Mouse (Mus musculus) forebrain, embryonic 10.5 days (tissue): ENCODE measurements at regions not wholly inside any gene's neighbourhood (a gene's known extent, or its start where the extent isn't known, plus 50 kb on each side); places are given as distances from the start of the nearest gene placed in this dataset.

Experiments
- DNase-seq: peaks from one replicate; pipeline ENCODE4 v3.0.0-alpha.2; 2017; ENCODE audit warnings: low spot score; ENCODE audit errors: extremely low spot score
- H3K27ac ChIP-seq: fragments of 300-500 bp; sonication (generic); 2 replicates; pipeline ENCODE4 v1.5.1; 2016; ENCODE audit warnings: mild to moderate bottlenecking
- H3K27me3 ChIP-seq: fragments of 300-500 bp; sonication (generic); 2 replicates; pipeline ENCODE4 v1.6.1; 2016; ENCODE audit warnings: mild to moderate bottlenecking; ENCODE audit not compliant: poor library complexity, severe bottlenecking
- H3K36me3 ChIP-seq: fragments of 300-500 bp; sonication (generic); replicated peaks from 2 replicates; pipeline ENCODE4 v1.6.1; 2016; ENCODE audit warnings: mild to moderate bottlenecking, moderate library complexity
- H3K4me1 ChIP-seq: fragments of 300-500 bp; sonication (generic); 2 replicates; pipeline ENCODE4 v1.6.1; 2016
- H3K4me3 ChIP-seq: fragments of 300-500 bp; sonication (generic); 2 replicates; pipeline ENCODE4 v1.5.1; 2016; ENCODE audit warnings: mild to moderate bottlenecking, moderate library complexity
- H3K9me3 ChIP-seq: fragments of 300-500 bp; sonication (generic); 2 replicates; pipeline ENCODE4 v1.6.1; 2016; ENCODE audit warnings: mild to moderate bottlenecking, moderate library complexity
- WGBS: fragments of 180-500 bp; shearing (Covaris S2); methylation state at CpG from one replicate; pipeline ENCODE4 v1.1.7; 2016; 5-methylcytosine and 5-hydroxymethylcytosine counted together

DNA sequence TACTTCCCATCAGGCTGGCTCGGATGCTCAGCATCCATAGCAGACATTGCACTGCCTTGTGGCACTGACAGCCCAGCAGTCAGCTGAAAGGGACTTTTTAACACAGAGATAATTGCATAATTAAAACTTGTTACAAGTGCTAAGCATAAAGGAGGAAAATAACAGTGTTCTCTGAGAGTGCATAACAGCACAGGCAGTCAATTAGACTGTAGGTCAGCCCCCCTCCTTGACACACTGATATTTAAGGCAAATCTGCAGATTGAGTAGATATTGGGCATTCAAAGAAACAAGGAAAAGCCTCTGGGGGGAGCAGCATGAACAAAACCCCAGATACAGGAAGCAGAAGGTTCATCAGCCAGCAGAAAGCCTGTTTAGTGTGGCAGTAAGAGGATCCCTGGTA, 237.8 kb upstream of the Cdh11 start:
- H3K27ac ChIP-seq, result no peak overlapping the region
- no peak for DNase-seq
- no peaks in the 10 kb centered on the region for H3K4me1 ChIP-seq
- H3K4me3 ChIP-seq, result no peak overlapping the region
- 68% methylated on average over 1 of the region's 1 CpGs for WGBS
- H3K36me3 ChIP-seq, result no peaks in the 10 kb centered on the region
- no peaks in the 10 kb centered on the region for H3K27me3 ChIP-seq
- H3K9me3 ChIP-seq, result no peaks in the 10 kb centered on the region

DNA sequence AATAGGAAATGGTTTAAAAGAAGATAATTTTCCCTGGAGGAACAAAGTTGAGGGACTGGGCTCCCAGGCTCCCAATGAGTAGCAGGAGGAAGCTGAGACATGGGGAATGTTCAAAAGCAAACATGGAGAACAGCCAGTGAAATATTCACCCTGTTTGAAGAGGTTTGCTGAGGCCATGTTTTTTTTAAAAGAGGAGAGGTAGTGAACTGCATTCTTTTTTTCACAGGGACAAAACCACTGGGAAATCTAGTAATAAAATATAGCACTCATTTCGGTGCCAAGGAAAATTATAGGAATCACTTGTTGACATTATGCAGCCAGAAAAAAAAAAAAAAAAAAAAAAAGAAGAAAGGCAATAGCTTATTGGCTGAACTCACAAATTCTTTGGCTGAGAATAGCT, 246.3 kb upstream of the Cdh11 start:
- DNase-seq, result no peak
- 87% methylated on average over 1 of the region's 1 CpGs for WGBS
- H3K36me3 ChIP-seq, result no peaks in the 10 kb centered on the region
- no peak overlapping the region for H3K27ac ChIP-seq
- no peak overlapping the region for H3K4me3 ChIP-seq
- no peaks in the 10 kb centered on the region for H3K4me1 ChIP-seq
- H3K9me3 ChIP-seq, result no peaks in the 10 kb centered on the region
- no peaks in the 10 kb centered on the region for H3K27me3 ChIP-seq

DNA sequence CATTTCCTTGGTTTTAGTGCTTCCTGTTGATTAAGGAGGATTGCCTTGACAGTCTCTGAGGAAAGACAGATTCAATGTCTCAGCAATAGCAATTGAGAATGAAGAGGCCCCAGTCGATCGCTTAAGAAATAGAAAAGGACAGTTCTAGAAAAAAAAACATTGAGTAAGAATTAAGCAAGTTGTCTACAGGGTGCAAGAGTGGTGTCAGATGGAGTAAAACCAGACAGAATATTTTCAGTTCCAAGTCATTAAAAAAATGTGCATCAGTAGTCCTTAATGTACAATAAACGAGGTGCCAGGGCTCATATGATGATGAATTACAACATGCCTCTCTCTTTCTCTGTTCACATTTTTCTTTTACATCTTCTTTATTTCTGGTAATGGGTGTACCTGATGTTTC, 248.5 kb upstream of the Cdh11 start:
- no peak overlapping the region for H3K4me3 ChIP-seq
- WGBS, result 91% methylated on average over 3 of the region's 3 CpGs
- no peaks in the 10 kb centered on the region for H3K36me3 ChIP-seq
- DNase-seq, result no peak
- H3K9me3 ChIP-seq, result no peaks in the 10 kb centered on the region
- no peaks in the 10 kb centered on the region for H3K27me3 ChIP-seq
- no peak overlapping the region for H3K27ac ChIP-seq
- no peaks in the 10 kb centered on the region for H3K4me1 ChIP-seq

DNA sequence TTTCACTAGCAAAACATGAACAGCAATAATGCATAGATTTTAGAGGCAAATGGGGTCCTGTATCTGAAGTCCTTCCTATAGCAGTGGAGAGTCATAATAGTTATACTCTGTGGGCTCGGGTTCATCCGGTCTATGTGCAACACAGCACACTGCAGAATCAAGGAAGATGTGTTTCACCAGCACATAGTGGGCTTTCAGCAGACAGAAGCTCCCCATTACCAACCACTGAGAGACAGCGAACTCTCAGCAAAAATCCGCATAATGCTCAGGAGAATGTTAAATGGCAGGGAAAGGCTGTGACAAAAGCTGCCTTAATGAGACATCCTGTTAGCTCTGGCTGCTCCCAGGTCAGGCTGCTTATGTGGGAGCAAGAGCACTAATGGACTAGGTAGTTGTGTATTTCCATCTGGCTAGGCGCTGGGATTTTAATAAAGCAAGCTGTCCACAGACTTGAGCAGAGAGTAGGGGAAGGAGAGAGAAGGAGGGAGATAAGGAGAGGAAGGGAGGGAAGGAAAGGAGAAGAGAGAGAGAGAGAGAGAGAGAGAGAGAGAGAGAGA, 286.7 kb upstream of the Cdh11 start:
- Histone ChIP-seq H3K27ac (peak overlapping the region; percentile 53; the same call in 1 of the 2 replicates), H3K4me1 (peaks cover 16% of the 10 kb centered on the region), H3K9me3 (no peaks in the 10 kb centered on the region), H3K27me3 (peaks cover 4% of the 10 kb centered on the region; the same call in 1 of the 2 replicates), H3K4me3 (no peak overlapping the region), H3K36me3 (no peaks in the 10 kb centered on the region)
- WGBS, result 59% methylated on average over 5 of the region's 5 CpGs
- DNase-seq, result no peak

DNA sequence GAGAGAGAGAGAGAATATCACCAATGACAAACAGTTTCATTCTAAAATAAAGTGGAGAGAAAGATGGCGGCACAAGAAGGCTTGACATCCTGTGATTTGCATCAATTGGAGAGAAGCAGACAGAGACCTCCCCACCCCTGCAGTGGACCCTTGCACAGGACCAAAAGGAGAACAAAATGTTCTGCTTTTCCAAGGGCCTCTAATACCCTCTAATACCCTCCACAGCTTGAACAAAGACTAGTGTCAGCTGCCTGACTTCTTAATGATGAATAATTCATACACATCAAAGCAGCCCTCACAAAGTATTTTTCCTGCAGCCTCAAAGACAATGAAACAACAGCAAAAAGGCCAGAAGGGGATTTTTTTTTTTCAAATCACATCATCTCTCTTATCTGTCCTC, 287.2 kb upstream of the Cdh11 start:
- WGBS, result 29% methylated on average over 1 of the region's 1 CpGs
- Histone ChIP-seq H3K27ac (peak overlapping the region; percentile 53; the same call in 1 of the 2 replicates), H3K4me1 (peaks cover 16% of the 10 kb centered on the region), H3K9me3 (no peaks in the 10 kb centered on the region), H3K4me3 (no peak overlapping the region), H3K27me3 (peaks cover 4% of the 10 kb centered on the region; the same call in 1 of the 2 replicates), H3K36me3 (no peaks in the 10 kb centered on the region)
- no peak for DNase-seq

DNA sequence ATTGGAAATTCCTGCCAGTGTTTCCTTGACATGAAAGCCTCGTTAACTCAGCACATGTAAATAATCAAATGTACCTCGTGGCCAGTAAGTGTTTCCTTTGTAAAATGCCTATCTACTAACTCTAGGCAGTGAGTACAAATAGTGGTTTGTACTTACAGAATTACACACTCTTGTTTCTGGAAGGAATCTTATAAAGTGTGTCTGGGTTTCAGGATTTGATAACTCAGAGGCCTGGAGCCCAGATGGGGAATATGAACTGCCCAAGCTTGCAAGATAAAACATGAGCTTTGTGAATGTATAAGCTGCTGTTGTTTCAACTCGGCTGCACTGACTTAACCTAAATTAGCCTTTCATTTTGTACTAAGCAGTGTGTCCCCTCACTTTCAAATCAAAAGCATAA, 293.1 kb upstream of the Cdh11 start:
- no peak for DNase-seq
- WGBS, result 50% methylated on average over 3 of the region's 3 CpGs

DNA sequence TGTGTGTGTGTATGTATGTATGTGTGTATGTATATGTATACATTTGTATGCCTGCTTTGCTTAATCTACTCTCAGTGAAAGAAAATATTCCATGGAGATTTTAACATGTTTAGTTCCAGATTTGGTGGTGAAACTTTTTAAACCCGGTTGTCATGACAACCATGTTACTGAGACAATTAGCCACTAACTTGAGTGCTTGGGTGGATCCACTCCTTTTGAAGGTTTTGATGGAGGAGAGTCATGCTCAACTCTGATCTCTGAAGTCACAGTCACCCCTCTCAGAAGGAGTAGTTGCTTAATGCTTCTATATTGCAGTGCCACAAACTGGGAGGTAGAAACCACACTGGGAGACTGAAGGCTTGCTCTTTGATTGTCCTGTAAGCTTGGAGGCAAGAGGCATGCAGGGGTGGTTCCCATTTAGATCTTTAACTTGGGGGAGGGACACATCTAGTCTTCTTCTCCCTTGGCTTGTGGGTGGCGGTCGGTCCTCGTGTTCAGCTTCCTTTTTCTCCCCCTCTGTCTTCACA, 301.6 kb upstream of the Cdh11 start:
- Histone ChIP-seq H3K27ac (no peak overlapping the region), H3K4me3 (no peak overlapping the region), H3K9me3 (no peaks in the 10 kb centered on the region), H3K4me1 (peaks cover 22% of the 10 kb centered on the region), H3K36me3 (no peaks in the 10 kb centered on the region), H3K27me3 (peaks cover 17% of the 10 kb centered on the region; the same call in 1 of the 2 replicates)
- WGBS, result 70% methylated on average over 4 of the region's 4 CpGs
- DNase-seq, result no peak

More for the DNA sequence above, 293.1 kb upstream of the Cdh11 start:
- Histone ChIP-seq H3K36me3 (no peaks in the 10 kb centered on the region), H3K27me3 (no peaks in the 10 kb centered on the region), H3K4me3 (no peak overlapping the region), H3K9me3 (no peaks in the 10 kb centered on the region), H3K27ac (no peak overlapping the region), H3K4me1 (0 out of 2 replicates have a peak, but pooled peaks cover 8% of the 10 kb centered on the region)

DNA sequence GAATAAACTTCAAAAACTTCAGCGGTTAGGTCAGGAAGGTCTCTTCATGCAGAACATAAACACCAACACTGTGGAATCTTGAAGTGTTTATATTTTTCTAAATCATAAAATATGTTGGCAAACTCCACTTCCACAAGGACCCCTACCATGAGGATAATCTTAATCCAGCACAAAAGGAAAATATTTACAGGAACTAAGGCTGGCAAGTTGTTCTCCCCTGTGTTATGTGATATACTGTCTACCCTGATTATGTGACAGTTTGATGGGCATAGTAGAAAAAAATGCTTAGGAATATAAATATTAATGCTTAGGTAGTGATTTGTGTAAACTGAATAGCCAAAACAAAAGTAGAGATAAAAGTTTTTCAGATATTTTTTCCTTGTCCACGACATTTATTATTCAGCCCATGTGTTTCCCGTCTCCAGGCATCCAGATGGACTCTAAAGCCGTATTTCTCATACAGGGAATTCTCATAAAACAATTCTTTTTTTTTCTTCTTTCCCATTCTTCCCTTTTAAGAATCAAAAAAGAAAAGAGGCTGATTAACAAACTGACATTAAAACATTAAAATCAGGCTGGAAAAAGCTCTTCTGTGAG, 311.2 kb upstream of the Cdh11 start:
- no peak overlapping the region for H3K4me3 ChIP-seq
- DNase-seq, result no peak
- 94% methylated on average over 4 of the region's 4 CpGs for WGBS
- H3K27ac ChIP-seq, result no peak overlapping the region
- H3K9me3 ChIP-seq, result no peaks in the 10 kb centered on the region
- no peaks in the 10 kb centered on the region for H3K27me3 ChIP-seq
- no peaks in the 10 kb centered on the region for H3K4me1 ChIP-seq
- no peaks in the 10 kb centered on the region for H3K36me3 ChIP-seq

DNA sequence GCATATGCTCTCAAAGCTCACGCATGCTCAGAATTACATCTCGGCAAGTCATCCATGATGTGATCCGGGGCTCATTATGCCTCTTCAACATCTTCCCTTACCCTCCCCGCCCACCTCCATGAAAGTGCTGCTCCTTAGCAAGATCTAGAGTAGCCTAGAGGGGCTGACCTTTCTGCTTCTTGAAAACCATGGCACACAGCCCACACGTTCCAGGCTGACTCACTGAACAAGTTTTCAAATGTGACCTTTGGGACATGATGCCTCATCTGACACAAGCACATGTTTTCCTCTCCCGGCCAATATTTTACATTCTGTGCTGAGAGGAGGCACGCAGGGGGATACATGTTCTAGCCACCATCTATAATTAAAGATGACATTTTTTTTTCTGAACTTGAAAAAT, 340.1 kb upstream of the Cdh11 start:
- DNase-seq, result no peak
- Histone ChIP-seq H3K4me3 (no peak overlapping the region), H3K4me1 (no peaks in the 10 kb centered on the region), H3K27me3 (no peaks in the 10 kb centered on the region), H3K36me3 (no peaks in the 10 kb centered on the region), H3K9me3 (no peaks in the 10 kb centered on the region), H3K27ac (no peak overlapping the region)
- WGBS, result 88% methylated on average over 7 of the region's 7 CpGs

DNA sequence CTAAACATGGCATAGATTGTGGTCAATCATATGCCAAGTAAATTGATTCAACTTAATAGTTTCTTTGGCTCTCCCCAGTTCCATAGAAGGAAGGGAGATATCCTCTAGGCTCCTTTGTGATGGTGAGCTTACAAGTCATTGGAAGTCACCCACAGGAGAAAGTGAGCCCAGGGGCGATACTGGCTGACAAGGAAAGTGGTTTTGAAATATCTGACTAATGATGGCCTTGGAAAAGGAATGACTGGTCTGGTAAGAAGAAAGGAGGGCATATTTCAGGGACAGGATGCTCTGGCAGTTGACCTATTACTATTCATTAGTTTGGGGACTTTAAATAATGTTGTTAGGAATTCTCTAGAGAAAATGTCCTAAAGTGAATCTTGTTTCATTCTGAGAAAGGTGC, 352.7 kb upstream of the Cdh11 start:
- 82% methylated on average over 1 of the region's 1 CpGs for WGBS
- no peaks in the 10 kb centered on the region for H3K4me1 ChIP-seq
- H3K36me3 ChIP-seq, result no peaks in the 10 kb centered on the region
- peaks cover 3% of the 10 kb centered on the region; the same call in 1 of the 2 replicates for H3K27me3 ChIP-seq
- H3K4me3 ChIP-seq, result no peak overlapping the region
- no peak overlapping the region for H3K27ac ChIP-seq
- DNase-seq, result no peak
- no peaks in the 10 kb centered on the region for H3K9me3 ChIP-seq

DNA sequence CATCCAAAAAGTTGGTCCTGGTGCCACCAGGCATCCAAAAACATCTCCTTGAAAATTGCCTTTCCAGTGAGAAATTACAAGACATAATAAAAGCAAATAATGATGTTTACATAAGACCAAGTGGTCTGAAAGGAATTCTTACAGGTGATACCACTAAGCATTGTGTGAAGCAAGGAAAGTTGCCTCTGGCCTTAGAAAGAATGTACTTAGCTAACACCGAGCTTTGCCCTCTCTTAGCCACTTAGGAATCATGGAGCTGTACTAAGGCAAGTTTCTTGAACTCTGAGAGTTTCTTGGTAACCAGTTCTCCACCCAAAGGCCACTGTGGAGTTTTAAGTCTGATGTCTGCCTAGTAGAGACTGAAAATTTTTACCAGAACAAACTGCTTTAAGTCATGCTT, 359.4 kb upstream of the Cdh11 start:
- H3K9me3 ChIP-seq, result no peaks in the 10 kb centered on the region
- H3K27ac ChIP-seq, result no peak overlapping the region
- H3K4me3 ChIP-seq, result no peak overlapping the region
- 52% methylated on average over 1 of the region's 1 CpGs for WGBS
- no peak for DNase-seq
- peaks cover 32% of the 10 kb centered on the region for H3K27me3 ChIP-seq
- peaks cover 31% of the 10 kb centered on the region for H3K4me1 ChIP-seq
- no peaks in the 10 kb centered on the region for H3K36me3 ChIP-seq

DNA sequence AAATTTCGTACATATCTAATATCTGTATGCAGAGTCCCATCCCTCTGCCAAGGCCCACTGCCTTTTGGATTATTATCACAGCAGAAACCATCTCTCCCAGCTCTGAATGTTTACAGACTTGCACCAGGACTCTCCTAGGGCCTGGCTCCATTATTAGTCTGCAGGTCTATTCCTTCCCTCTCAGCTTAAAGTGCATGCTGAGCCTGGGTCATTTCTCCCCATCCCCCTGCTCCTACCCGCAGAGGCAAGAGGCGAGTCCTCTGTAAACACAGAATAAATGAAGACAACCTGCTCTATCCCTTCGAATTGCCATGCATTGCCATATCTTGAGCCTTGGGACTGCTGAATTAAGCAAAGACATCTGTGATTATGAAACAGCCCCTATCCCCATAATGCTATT, 362.6 kb upstream of the Cdh11 start:
- WGBS, result 39% methylated on average over 4 of the region's 4 CpGs
- DNase-seq, result no peak
- H3K36me3 ChIP-seq, result no peaks in the 10 kb centered on the region
- H3K9me3 ChIP-seq, result no peaks in the 10 kb centered on the region
- H3K4me1 ChIP-seq, result peaks cover 31% of the 10 kb centered on the region
- 0 out of 2 replicates have a peak overlapping the region, but pooled peaks have one; percentile 40 for H3K27ac ChIP-seq
- H3K27me3 ChIP-seq, result peaks cover 30% of the 10 kb centered on the region
- H3K4me3 ChIP-seq, result no peak overlapping the region

DNA sequence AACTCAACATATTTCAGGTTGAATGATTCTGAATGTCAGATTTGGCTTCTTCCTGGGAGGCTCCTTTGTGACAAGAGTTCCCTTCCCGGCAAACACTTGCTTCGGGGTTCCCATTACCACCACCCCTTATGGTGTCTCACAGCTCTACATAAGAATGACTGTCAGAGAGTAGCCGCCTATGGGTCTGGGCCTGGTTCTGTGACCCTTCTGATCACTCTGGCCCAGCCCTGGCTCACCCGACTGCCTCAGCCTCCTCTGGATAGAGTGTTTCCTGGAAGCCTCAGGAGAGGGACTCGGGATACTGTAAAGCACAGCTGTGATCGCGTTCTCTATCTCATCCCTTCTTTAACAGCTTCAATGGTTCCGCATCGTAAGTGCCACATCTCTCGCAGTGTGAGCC, 363.0 kb upstream of the Cdh11 start:
- peaks cover 31% of the 10 kb centered on the region for H3K4me1 ChIP-seq
- WGBS, result 49% methylated on average over 10 of the region's 10 CpGs
- peaks cover 26% of the 10 kb centered on the region for H3K27me3 ChIP-seq
- peak overlapping the region; percentile 40; the same call in 1 of the 2 replicates for H3K27ac ChIP-seq
- DNase-seq, result peak; percentile 17
- H3K9me3 ChIP-seq, result no peaks in the 10 kb centered on the region
- H3K36me3 ChIP-seq, result no peaks in the 10 kb centered on the region
- H3K4me3 ChIP-seq, result no peak overlapping the region
